Mouse (Mus musculus) intestine, embryonic 16.5 days (tissue): ENCODE measurements at regions not wholly inside any gene's neighbourhood (a gene's known extent, or its start where the extent isn't known, plus 50 kb on each side); places are given as distances from the start of the nearest gene placed in this dataset.

ENCODE experiments used
- ATAC-seq: fragments of 200-750 bp; cut with Nextera tagmentation; 2 replicates; pipeline ENCODE4 v1.8.0; 2017; ENCODE audit warnings: moderate TSS enrichment, moderate library complexity
- H3K27ac ChIP-seq: fragments of 300-500 bp; sonication (generic); 2 replicates; pipeline ENCODE4 v1.5.1; 2014; ENCODE audit warnings: mild to moderate bottlenecking, low read length
- H3K27me3 ChIP-seq: fragments of 300-500 bp; sonication (generic); replicated peaks from 2 replicates; pipeline ENCODE4 v1.6.1; 2014; ENCODE audit warnings: low read length, control low read depth, mixed read lengths; ENCODE audit not compliant: control insufficient read depth, insufficient read depth
- H3K36me3 ChIP-seq: fragments of 300-500 bp; sonication (generic); 2 replicates; pipeline ENCODE4 v1.6.1; 2014; ENCODE audit warnings: low read length, control low read depth; ENCODE audit not compliant: control insufficient read depth, insufficient read depth
- H3K4me1 ChIP-seq: fragments of 300-500 bp; sonication (generic); 2 replicates; pipeline ENCODE4 v1.6.1; 2014; ENCODE audit warnings: low read length, control low read depth, mixed read lengths; ENCODE audit not compliant: control insufficient read depth, insufficient read depth
- H3K4me2 ChIP-seq: fragments of 300-500 bp; sonication (generic); 2 replicates; pipeline ENCODE4 v1.6.1; 2014; ENCODE audit warnings: low read depth, low read length, control low read depth
- H3K4me3 ChIP-seq: fragments of 300-500 bp; sonication (generic); 2 replicates; pipeline ENCODE4 v1.5.1; 2014; ENCODE audit warnings: mild to moderate bottlenecking, low read length
- H3K9ac ChIP-seq: fragments of 300-500 bp; sonication (generic); 2 replicates; pipeline ENCODE4 v1.6.1; 2014; ENCODE audit warnings: low read depth, low read length
- H3K9me3 ChIP-seq: fragments of 300-500 bp; sonication (generic); 2 replicates; pipeline ENCODE4 v1.6.1; 2016; ENCODE audit warnings: low read length, control low read depth; ENCODE audit not compliant: control insufficient read depth
- WGBS: fragments of 180-500 bp; shearing (Covaris S2); extraction: QIAGEN DNeasy Blood & Tissue Kit; methylation state at CpG from one replicate; pipeline ENCODE4 v1.1.7; 2014; 5-methylcytosine and 5-hydroxymethylcytosine counted together

DNA sequence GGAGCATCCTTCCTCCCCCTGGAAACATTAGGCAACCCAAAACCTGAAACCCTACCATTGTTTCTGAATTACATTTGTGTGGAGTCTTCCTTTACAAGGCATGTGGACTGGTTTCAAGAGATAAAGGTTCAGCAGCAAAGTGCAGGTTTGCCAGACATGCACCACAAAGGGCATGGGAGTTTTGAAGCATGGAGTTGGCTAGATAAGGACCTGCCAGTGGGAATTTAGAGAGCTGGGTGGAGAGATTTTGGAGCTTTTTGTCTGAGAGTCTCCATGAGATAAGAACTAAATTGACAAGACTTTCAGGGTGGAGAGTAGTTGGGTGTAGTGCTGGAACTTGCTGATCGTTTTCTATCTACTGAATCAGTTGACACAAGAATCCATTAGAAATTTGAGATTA is 6346.0 kb downstream of the 9330182O14Rik start:
- no peak overlapping the region for H3K4me2 ChIP-seq
- no peaks in the 10 kb centered on the region for H3K27me3 ChIP-seq
- no peaks in the 10 kb centered on the region for H3K36me3 ChIP-seq
- no peak overlapping the region for H3K9ac ChIP-seq
- no peak overlapping the region for H3K4me3 ChIP-seq
- no peak overlapping the region for H3K27ac ChIP-seq
- no peaks in the 10 kb centered on the region for H3K4me1 ChIP-seq
- H3K9me3 ChIP-seq, result no peaks in the 10 kb centered on the region
- no peak for ATAC-seq
- 58% methylated on average over 1 of the region's 1 CpGs for WGBS

- Histone ChIP-seq H3K27ac (no peak overlapping the region), H3K4me1 (no peaks in the 10 kb centered on the region), H3K9ac (no peak overlapping the region), H3K9me3 (no peaks in the 10 kb centered on the region), H3K27me3 (no peaks in the 10 kb centered on the region), H3K36me3 (no peaks in the 10 kb centered on the region), H3K4me3 (no peak overlapping the region), H3K4me2 (no peak overlapping the region)
- ATAC-seq, result peak; percentile 86
- 53% methylated on average over 3 of the region's 3 CpGs for WGBS
These were observed 6354.8 kb downstream of the 9330182O14Rik start for GRCm38 (mm10) chr15:46488940-46489339.

DNA sequence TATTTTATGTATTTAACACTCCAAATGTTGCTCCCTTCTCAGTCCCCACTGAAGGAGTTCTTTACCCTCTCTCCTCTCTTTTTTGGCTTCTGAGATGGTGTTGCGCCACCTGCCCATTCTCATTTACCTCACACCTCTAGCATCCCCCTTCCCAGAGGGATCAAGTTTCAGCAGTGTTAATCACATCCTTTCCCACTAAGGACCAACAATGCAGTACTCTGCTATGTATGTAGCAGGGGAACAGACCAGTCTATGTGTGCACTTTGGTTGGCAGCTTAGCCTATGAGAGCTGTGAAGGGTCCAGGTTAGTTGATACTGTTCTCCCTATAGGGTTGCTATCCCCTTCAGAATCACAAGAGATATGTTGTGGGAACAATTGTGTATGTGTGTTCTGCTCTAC is 6384.8 kb downstream of the 9330182O14Rik start:
- no peaks in the 10 kb centered on the region for H3K27me3 ChIP-seq
- ATAC-seq, result no peak
- H3K36me3 ChIP-seq, result no peaks in the 10 kb centered on the region
- H3K4me3 ChIP-seq, result no peak overlapping the region
- no peaks in the 10 kb centered on the region for H3K9me3 ChIP-seq
- no peaks in the 10 kb centered on the region for H3K4me1 ChIP-seq
- 91% methylated on average over 1 of the region's 1 CpGs for WGBS
- H3K4me2 ChIP-seq, result no peak overlapping the region
- no peak overlapping the region for H3K27ac ChIP-seq
- no peak overlapping the region for H3K9ac ChIP-seq
